ENCODE assay signal across 8 mouse cellular contexts in genomic region chr14:27351476-27352079, GRCm38 (mm10).
DNase-seq lines count a peak whose midpoint lies in the region; ATAC-seq lines count a peak whose summit lies in the region.

No protein-coding gene starts in this region.

- H3K36me3 ChIP-seq in hindbrain, embryonic 15.5 days, result no peaks in the 10 kb centered on the region
- H3K36me3 ChIP-seq in hindbrain, embryonic 14.5 days (replicated peaks; ENCODE audit: control insufficient read depth, insufficient read depth), result no peaks in the 10 kb centered on the region
- no peaks in the 10 kb centered on the region for H3K36me3 ChIP-seq in heart, embryonic 16.5 days (ENCODE audit: control insufficient read depth, insufficient read depth)
- H3K36me3 ChIP-seq in limb, embryonic 15.5 days, result no peaks in the 10 kb centered on the region

- H3K4me3 ChIP-seq in hindbrain, embryonic 15.5 days, result no peak overlapping the region
- no peak overlapping the region for H3K4me3 ChIP-seq in hindbrain, embryonic 14.5 days (replicated peaks; ENCODE audit: low read length)
- H3K4me3 ChIP-seq in heart, embryonic 16.5 days (ENCODE audit: low read length), result no peak overlapping the region
- no peak overlapping the region for H3K4me3 ChIP-seq in limb, embryonic 15.5 days

- no peaks in the 10 kb centered on the region for H3K27me3 ChIP-seq in hindbrain, embryonic 15.5 days
- H3K27me3 ChIP-seq in hindbrain, embryonic 14.5 days (ENCODE audit: control insufficient read depth, insufficient read depth, low read length), result no peaks in the 10 kb centered on the region
- H3K27me3 ChIP-seq in heart, embryonic 16.5 days (ENCODE audit: control insufficient read depth, insufficient read depth, low read length), result no peaks in the 10 kb centered on the region
- no peaks in the 10 kb centered on the region for H3K27me3 ChIP-seq in limb, embryonic 15.5 days

- intact Hi-C loops in left cerebral cortex, postnatal 36 days (cut with DNase I), result no loop called here

- H3K27ac ChIP-seq in hindbrain, embryonic 15.5 days (replicated peaks), result 0 out of 2 replicates have a peak overlapping the region, but pooled peaks have one; percentile 36
- H3K27ac ChIP-seq in hindbrain, embryonic 14.5 days, result no peak overlapping the region; the same call in 1 of the 2 replicates
- peak overlapping the region; percentile 91 for H3K27ac ChIP-seq in heart, embryonic 16.5 days (ENCODE audit: low read length)
- H3K27ac ChIP-seq in limb, embryonic 15.5 days, result peak overlapping the region; percentile 88

- 67% methylated on average over 4 of the region's 4 CpGs for WGBS in hindbrain, embryonic 15.5 days
- 69% methylated on average over 4 of the region's 4 CpGs for WGBS in hindbrain, embryonic 14.5 days
- 32% methylated on average over 4 of the region's 4 CpGs for WGBS in heart, embryonic 16.5 days
- WGBS in limb, embryonic 15.5 days, result 4% methylated on average over 4 of the region's 4 CpGs

- no peak for DNase-seq in hindbrain, embryonic 14.5 days (ENCODE audit: low spot score)
- DNase-seq in spleen, adult 18-20 months, result peak; percentile 47 to 57
- no peak for DNase-seq in left cerebral cortex, postnatal 36 days (ENCODE audit: low spot score in 2 of 2)
- DNase-seq in cerebellum, postnatal 10 days, result no peak

- H3K9ac ChIP-seq in hindbrain, embryonic 15.5 days, result no peak overlapping the region
- no peak overlapping the region for H3K9ac ChIP-seq in hindbrain, embryonic 14.5 days
- peak overlapping the region; percentile 58 for H3K9ac ChIP-seq in heart, embryonic 16.5 days (ENCODE audit: low read length)
- H3K9ac ChIP-seq in limb, embryonic 15.5 days, result no peak overlapping the region

- H3K4me2 ChIP-seq in hindbrain, embryonic 15.5 days, result no peak overlapping the region
- no peak overlapping the region for H3K4me2 ChIP-seq in hindbrain, embryonic 14.5 days (replicated peaks)
- H3K4me2 ChIP-seq in heart, embryonic 16.5 days (ENCODE audit: low read depth, low read length), result no peak overlapping the region
- peak overlapping the region; percentile 20; the same call in 1 of the 2 replicates for H3K4me2 ChIP-seq in limb, embryonic 15.5 days

- no peak for ATAC-seq in hindbrain, embryonic 15.5 days (ENCODE audit: low FRiP score, low read depth)
- ATAC-seq in hindbrain, embryonic 14.5 days (ENCODE audit: low FRiP score), result no peak
- peak; percentile 77 for ATAC-seq in activated CD4-positive, CD25-positive, alpha-beta regulatory T cell, adult 4 months
- peak; percentile 45; the same call in 1 of the 2 replicates for ATAC-seq in heart, embryonic 16.5 days (replicated peaks; ENCODE audit: extremely low read depth, insufficient read depth, low FRiP score)
- peak; percentile 87 for ATAC-seq in limb, embryonic 15.5 days (ENCODE audit: insufficient number of reproducible peaks, low FRiP score, low TSS enrichment, low read depth)

- H3K4me1 ChIP-seq in hindbrain, embryonic 15.5 days (replicated peaks), result 0 out of 2 replicates have a peak, but pooled peaks cover 4% of the 10 kb centered on the region
- no peaks in the 10 kb centered on the region for H3K4me1 ChIP-seq in hindbrain, embryonic 14.5 days (replicated peaks; ENCODE audit: control insufficient read depth, insufficient read depth, low read length)
- peaks cover 57% of the 10 kb centered on the region for H3K4me1 ChIP-seq in heart, embryonic 16.5 days (ENCODE audit: control insufficient read depth, insufficient read depth, low read length)
- peaks cover 46% of the 10 kb centered on the region for H3K4me1 ChIP-seq in limb, embryonic 15.5 days

- no peaks in the 10 kb centered on the region for H3K9me3 ChIP-seq in hindbrain, embryonic 15.5 days
- H3K9me3 ChIP-seq in hindbrain, embryonic 14.5 days (ENCODE audit: control insufficient read depth, low read length), result no peaks in the 10 kb centered on the region
- H3K9me3 ChIP-seq in heart, embryonic 16.5 days (replicated peaks; ENCODE audit: control insufficient read depth, low read length), result no peaks in the 10 kb centered on the region
- H3K9me3 ChIP-seq in limb, embryonic 15.5 days, result no peaks in the 10 kb centered on the region

Comparison
In these comparisons a context has a peak if more than half of its experiments do, and no peak if none do; other contexts are left out.
1. ATAC-seq: peak in activated CD4-positive, CD25-positive, alpha-beta regulatory T cell, adult 4 months (single experiment), heart, embryonic 16.5 days (single experiment) and limb, embryonic 15.5 days (single experiment); none in hindbrain, embryonic 15.5 days (single experiment) and hindbrain, embryonic 14.5 days (single experiment).
2. DNase-seq: peak in spleen, adult 18-20 months (2 of 2); none in hindbrain, embryonic 14.5 days (single experiment), left cerebral cortex, postnatal 36 days (0 of 2) and cerebellum, postnatal 10 days (0 of 2).